ENCODE assay signal across 15 mouse cellular contexts in the genomic region with DNA sequence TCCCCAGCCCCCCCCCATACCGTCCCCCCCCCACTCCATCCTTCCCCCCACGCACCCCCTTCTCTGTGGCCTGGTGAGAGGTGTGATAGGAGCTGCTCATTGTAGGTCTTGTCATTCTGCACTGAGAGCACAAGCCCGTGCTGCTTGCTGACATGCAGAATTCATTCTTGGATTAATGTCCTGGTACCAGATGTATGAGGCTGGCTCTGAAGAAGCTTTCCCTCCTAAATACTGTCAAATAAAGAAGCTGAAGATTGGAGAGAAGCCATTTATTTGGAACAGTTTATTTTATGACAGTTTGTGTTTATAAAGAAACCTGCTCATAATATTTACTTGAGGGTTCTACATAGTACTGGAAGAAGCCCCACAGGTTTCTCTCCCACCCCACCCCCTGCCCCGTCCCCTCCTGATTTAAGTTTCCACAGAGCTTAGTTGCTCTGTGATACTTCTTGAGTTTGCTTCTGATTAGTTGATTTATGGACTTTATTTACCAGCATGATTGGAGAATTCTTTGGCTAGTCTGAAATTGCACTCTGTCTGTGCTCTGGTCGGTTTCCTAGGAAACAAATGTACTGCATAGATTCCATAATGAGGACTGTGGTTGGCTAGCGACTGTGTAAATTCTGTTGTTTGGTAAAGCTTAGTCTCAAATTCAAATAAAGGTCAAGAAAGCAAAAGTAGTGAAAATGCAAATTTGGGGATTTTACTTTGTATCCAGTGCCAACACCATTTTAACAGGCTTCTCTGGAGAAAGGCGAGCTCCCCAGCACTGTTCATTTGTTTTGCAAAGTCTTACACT. TPM values are rescaled to one million over a fixed set of nuclear protein-coding genes. Genes with fewer than 3 reads are reported as not detected.
DNase-seq lines count a peak whose midpoint lies in the region; ATAC-seq and TF ChIP-seq lines count a peak whose summit lies in the region.
"Had no signal": no experiment of that assay in that cellular context is flagged by ENCODE, and none has a peak within 500 bp of the region (broad histone marks: within the 10 kb centered on the region; RNA-seq: fewer than 3 reads in every experiment).

No protein-coding gene starts in this region.

- H3K27ac ChIP-seq in heart, embryonic 12.5 days (ENCODE audit: poor library complexity, severe bottlenecking) = no peak overlapping the region
- H3K27ac ChIP-seq in hindbrain, embryonic 11.5 days (ENCODE audit: low read depth, low read length) = peak overlapping the region; percentile 33; the same call in 1 of the 2 replicates
- no peak overlapping the region for H3K27ac ChIP-seq in midbrain, embryonic 16.5 days (ENCODE audit: low read length)
- H3K27ac ChIP-seq in thymus, adult 2 months (ENCODE audit: control insufficient read depth, insufficient read depth, low read length) = no peak overlapping the region
- H3K27ac ChIP-seq: kidney, postnatal 0 days; liver, embryonic 13.5 days had no signal

- no peaks in the 10 kb centered on the region for H3K36me3 ChIP-seq in heart, embryonic 12.5 days
- H3K36me3 ChIP-seq in hindbrain, embryonic 11.5 days (ENCODE audit: control insufficient read depth, insufficient read depth, low read length) = no peaks in the 10 kb centered on the region
- no peaks in the 10 kb centered on the region for H3K36me3 ChIP-seq in midbrain, embryonic 16.5 days (ENCODE audit: control insufficient read depth, insufficient read depth, low read length)
- no peaks in the 10 kb centered on the region for H3K36me3 ChIP-seq in thymus, adult 2 months (ENCODE audit: control insufficient read depth, insufficient read depth, low read length)
- H3K36me3 ChIP-seq: liver, embryonic 13.5 days had no signal

- WGBS in heart, embryonic 12.5 days = 38% methylated on average over 7 of the region's 7 CpGs
- 21% methylated on average over 7 of the region's 7 CpGs for WGBS in hindbrain, embryonic 11.5 days
- 7% methylated on average over 7 of the region's 7 CpGs for WGBS in midbrain, embryonic 16.5 days
- 86% methylated on average over 7 of the region's 7 CpGs for WGBS in thymus, adult 2 months

- no peak for TF ChIP-seq CTCF in thymus, adult 2 months (IDR thresholded peaks at IDR 0.05; ENCODE audit: borderline replicate concordance, control insufficient read depth, extremely low read depth, insufficient read depth, low read length, poor library complexity)

- ATAC-seq in heart, embryonic 12.5 days (ENCODE audit: insufficient number of reproducible peaks, low FRiP score) = no peak
- ATAC-seq in hindbrain, embryonic 11.5 days (ENCODE audit: low FRiP score) = peak; percentile 34
- no peak for ATAC-seq in midbrain, embryonic 16.5 days
- ATAC-seq: Patski had no signal

- DNase-seq in heart, postnatal 4 days = no peak
- peak; percentile 20 for DNase-seq in embryo, embryonic 11.5 days (ENCODE audit: low read depth, low spot score)
- DNase-seq in hindbrain, embryonic 11.5 days (ENCODE audit: low spot score) = peak; percentile 42
- no peak for DNase-seq in thymus, adult 2 months
- no peak for DNase-seq in urinary bladder, postnatal 4 days (ENCODE audit: low spot score in 2 of 2)
- DNase-seq in gastrocnemius, postnatal 4 days (ENCODE audit: low spot score in 2 of 2) = no peak
- DNase-seq: adrenal gland, postnatal 10 days; B cell, adult 2 months; cerebellum, adult 18-20 months; layer of hippocampus, postnatal 36 days; liver, embryonic 13.5 days had no signal

- H3K4me2 ChIP-seq in heart, embryonic 12.5 days = peak overlapping the region; percentile 36
- H3K4me2 ChIP-seq in hindbrain, embryonic 11.5 days (replicated peaks; ENCODE audit: low read depth, low read length) = peak overlapping the region; percentile 25; the same call in 1 of the 2 replicates
- H3K4me2 ChIP-seq in midbrain, embryonic 16.5 days (ENCODE audit: low read length) = peak overlapping the region; percentile 18

- H3K9me3 ChIP-seq in heart, embryonic 12.5 days (replicated peaks) = no peaks in the 10 kb centered on the region
- no peaks in the 10 kb centered on the region for H3K9me3 ChIP-seq in hindbrain, embryonic 11.5 days (ENCODE audit: control insufficient read depth, low read length)
- no peaks in the 10 kb centered on the region for H3K9me3 ChIP-seq in midbrain, embryonic 16.5 days (replicated peaks; ENCODE audit: control insufficient read depth, low read length, poor library complexity, severe bottlenecking)
- H3K9me3 ChIP-seq: liver, embryonic 13.5 days had no signal

- peaks cover 41% of the 10 kb centered on the region for H3K4me1 ChIP-seq in heart, embryonic 12.5 days (replicated peaks)
- peaks cover 3% of the 10 kb centered on the region; the same call in 1 of the 2 replicates for H3K4me1 ChIP-seq in hindbrain, embryonic 11.5 days (replicated peaks; ENCODE audit: control insufficient read depth, insufficient read depth, low read length)
- peaks cover 28% of the 10 kb centered on the region for H3K4me1 ChIP-seq in midbrain, embryonic 16.5 days (ENCODE audit: control insufficient read depth, insufficient read depth, low read length)
- H3K4me1 ChIP-seq in thymus, adult 2 months (replicated peaks; ENCODE audit: control insufficient read depth, insufficient read depth, low read length) = no peaks in the 10 kb centered on the region

- H3K4me3 ChIP-seq in heart, embryonic 12.5 days = no peak overlapping the region
- H3K4me3 ChIP-seq in hindbrain, embryonic 11.5 days (ENCODE audit: low read depth, low read length) = no peak overlapping the region
- no peak overlapping the region for H3K4me3 ChIP-seq in midbrain, embryonic 16.5 days (ENCODE audit: low read depth, low read length)
- H3K4me3 ChIP-seq in thymus, adult 2 months (ENCODE audit: control insufficient read depth, insufficient read depth, low read length) = no peak overlapping the region
- H3K4me3 ChIP-seq: liver, embryonic 13.5 days had no signal

- no peaks in the 10 kb centered on the region for H3K27me3 ChIP-seq in heart, embryonic 12.5 days (replicated peaks)
- H3K27me3 ChIP-seq in hindbrain, embryonic 11.5 days (ENCODE audit: control insufficient read depth, insufficient read depth, low read length) = no peaks in the 10 kb centered on the region
- H3K27me3 ChIP-seq in midbrain, embryonic 16.5 days (ENCODE audit: control insufficient read depth, insufficient read depth, low read depth, low read length) = no peaks in the 10 kb centered on the region
- no peaks in the 10 kb centered on the region for H3K27me3 ChIP-seq in thymus, adult 2 months (ENCODE audit: control insufficient read depth, insufficient read depth, low read length)
- H3K27me3 ChIP-seq: liver, embryonic 13.5 days; Patski had no signal

- no peak for TF ChIP-seq POLR2A in thymus, adult 2 months (IDR thresholded peaks at IDR 0.05; ENCODE audit: control insufficient read depth, extremely low read depth, insufficient read depth, low read length, poor library complexity)

- H3K9ac ChIP-seq in heart, embryonic 12.5 days = no peak overlapping the region
- H3K9ac ChIP-seq in hindbrain, embryonic 11.5 days (ENCODE audit: low read depth, low read length) = no peak overlapping the region
- no peak overlapping the region for H3K9ac ChIP-seq in midbrain, embryonic 16.5 days (ENCODE audit: low read depth, low read length)
- H3K9ac ChIP-seq: liver, embryonic 13.5 days had no signal

RNA-seq across cellular contexts. Expression of a gene that starts 3.3 kb away (rescaled TPM):
- 30.1 and 30.2 TPM in 2 replicates for polyA plus RNA-seq in heart, embryonic 12.5 days (2016; fragmentation: Nextera tagmentation; extraction: Ambion mirVana)
- total RNA-seq in heart, postnatal 4 days (2021) = 10 to 100 TPM; 18.3 to 19.2 TPM
- 56.6 and 58.0 TPM in 2 replicates for polyA plus RNA-seq in hindbrain, embryonic 11.5 days (2014; fragmentation: Nextera tagmentation; extraction: Ambion mirVana)
- 38.1 and 51.2 TPM in 2 replicates for polyA plus RNA-seq in midbrain, embryonic 16.5 days (2015; fragmentation: Nextera tagmentation; extraction: Ambion mirVana)
- 12.4 and 14.8 TPM in 2 replicates for polyA plus RNA-seq in thymus, adult 2 months (2012; rRNA removed)
- 1 to 10 TPM; 8.1 to 8.6 TPM for total RNA-seq in gastrocnemius, postnatal 4 days (2021)

RNA-seq across cellular contexts. Expression of a gene that starts 47.9 kb away (rescaled TPM):
- polyA plus RNA-seq in heart, embryonic 12.5 days (2016; fragmentation: Nextera tagmentation; extraction: Ambion mirVana) = 37.7 and 40.1 TPM in 2 replicates
- 100 to 1,000 TPM; 220 to 227 TPM for total RNA-seq in heart, postnatal 4 days (2021)
- polyA plus RNA-seq in hindbrain, embryonic 11.5 days (2014; fragmentation: Nextera tagmentation; extraction: Ambion mirVana) = 39.4 and 42.0 TPM in 2 replicates
- polyA plus RNA-seq in midbrain, embryonic 16.5 days (2015; fragmentation: Nextera tagmentation; extraction: Ambion mirVana) = 31.5 and 34.5 TPM in 2 replicates
- 14.3 and 22.2 TPM in 2 replicates for polyA plus RNA-seq in thymus, adult 2 months (2012; rRNA removed)
- total RNA-seq in gastrocnemius, postnatal 4 days (2021) = 10 to 100 TPM; 52.1 to 54.0 TPM

Comparison
In these comparisons a context has a peak if more than half of its experiments do, and no peak if none do; other contexts are left out.
1. DNase-seq: peak in embryo, embryonic 11.5 days (single experiment) and hindbrain, embryonic 11.5 days (single experiment); none in heart, postnatal 4 days (single experiment), thymus, adult 2 months (single experiment), urinary bladder, postnatal 4 days (0 of 2) and gastrocnemius, postnatal 4 days (0 of 2).
2. Peak in every context shown above with its lines, with median percentiles within 50 percentile points of each other: H3K4me2 ChIP-seq.